Mouse (Mus musculus) MEL (cell line): ENCODE measurements at regions not wholly inside any gene's neighbourhood (a gene's known extent, or its start where the extent isn't known, plus 50 kb on each side); places are given as distances from the start of the nearest gene placed in this dataset.

ENCODE experiments used
- DNase-seq: peaks from one replicate; pipeline ENCODE4 v3.0.0; 2011; ENCODE audit warnings: low read depth, low spot score
- H3K27ac ChIP-seq: 2 replicates; pipeline ENCODE4 v1.5.1; 2012; ENCODE audit warnings: low read depth, mild to moderate bottlenecking, control low read depth, low read length, moderate library complexity; ENCODE audit not compliant: control insufficient read depth
- H3K27me3 ChIP-seq, 2 experiments: fragments of 150-350 bp in 1 of 2; sonication (generic) in 1 of 2; 2 replicates each; pipeline ENCODE4 v1.6.1; 2012; ENCODE audit warnings: low read length in 2 of 2, mild to moderate bottlenecking in 2 of 2, improper control_type of control experiment in 1 of 2, moderate library complexity in 1 of 2; ENCODE audit not compliant: insufficient read depth in 2 of 2, control insufficient read depth in 1 of 2
- H3K36me3 ChIP-seq, 2 experiments: 2 replicates each; pipeline ENCODE4 v1.6.1; 2012 to 2014; ENCODE audit warnings: low read length in 2 of 2, improper control_type of control experiment in 1 of 2, inconsistent platforms in 1 of 2, mild to moderate bottlenecking in 1 of 2; ENCODE audit not compliant: insufficient read depth in 2 of 2, control insufficient read depth in 1 of 2
- H3K4me1 ChIP-seq, 2 experiments: fragments of 150-350 bp in 1 of 2; sonication (generic) in 1 of 2; 2 replicates each; pipeline ENCODE4 v1.6.1; 2012; ENCODE audit warnings: low read length in 2 of 2, improper control_type of control experiment in 1 of 2, mild to moderate bottlenecking in 1 of 2; ENCODE audit not compliant: insufficient read depth in 2 of 2, control insufficient read depth in 1 of 2
- H3K4me3 ChIP-seq, 2 experiments: fragments of 150-350 bp in 1 of 2; sonication (generic) in 1 of 2; 2 replicates each; pipeline ENCODE4 v1.5.1; 2012; ENCODE audit warnings: low read depth in 2 of 2, low read length in 2 of 2, mild to moderate bottlenecking in 2 of 2, moderate library complexity in 2 of 2, control low read depth in 1 of 2, improper control_type of control experiment in 1 of 2; ENCODE audit not compliant: control insufficient read depth in 1 of 2, insufficient read depth in 1 of 2
- H3K79me2 ChIP-seq: 2 replicates; pipeline ENCODE4 v1.6.1; 2012; ENCODE audit warnings: mild to moderate bottlenecking, low read length, moderate library complexity; ENCODE audit not compliant: control insufficient read depth, poor library complexity, insufficient read depth
- H3K9ac ChIP-seq: 2 replicates; pipeline ENCODE4 v1.6.1; 2012; ENCODE audit warnings: low read depth, mild to moderate bottlenecking, control low read depth, low read length, moderate library complexity; ENCODE audit not compliant: control insufficient read depth, poor library complexity, severe bottlenecking
- H3K9me3 ChIP-seq: fragments of 150-350 bp; sonication (generic); replicated peaks from 2 replicates; pipeline ENCODE4 v1.6.1; 2012; ENCODE audit warnings: mild to moderate bottlenecking, low read length, improper control_type of control experiment, moderate library complexity; ENCODE audit not compliant: insufficient read depth
- CHD2 ChIP-seq: IDR thresholded peaks from 2 replicates; pipeline ENCODE4 v1.6.1; 2011; ENCODE audit warnings: low read length, improper control_type of control experiment
- E2F4 ChIP-seq: IDR thresholded peaks from 2 replicates; pipeline ENCODE4 v1.6.1; 2011; ENCODE audit warnings: low read depth, low read length, improper control_type of control experiment, borderline replicate concordance
- ELF1 ChIP-seq: IDR thresholded peaks from 2 replicates; pipeline ENCODE4 v1.6.1; 2014; ENCODE audit warnings: low read depth, mild to moderate bottlenecking, inconsistent platforms, low read length, improper control_type of control experiment, moderate library complexity
- EP300 ChIP-seq, 2 experiments: IDR thresholded peaks; 2 replicates each; pipeline ENCODE4 v1.6.1; 2011; ENCODE audit warnings: improper control_type of control experiment in 2 of 2, low read length in 2 of 2, low read depth in 1 of 2, mild to moderate bottlenecking in 1 of 2
- ETS1 ChIP-seq: IDR thresholded peaks from 2 replicates; pipeline ENCODE4 v1.6.1; 2012; ENCODE audit warnings: low read depth, mild to moderate bottlenecking, inconsistent platforms, low read length, improper control_type of control experiment, moderate library complexity
- GATA1 ChIP-seq: IDR thresholded peaks from 2 replicates; pipeline ENCODE4 v1.6.1; 2011; ENCODE audit warnings: low read depth, low read length, improper control_type of control experiment
- JUND ChIP-seq: IDR thresholded peaks from 2 replicates; pipeline ENCODE4 v1.6.1; 2011; ENCODE audit warnings: low read depth, mild to moderate bottlenecking, improper control_type of control experiment, low read length
- KAT2A ChIP-seq: conservative IDR thresholded peaks from 2 replicates; pipeline ENCODE4 v1.6.1; 2012; ENCODE audit warnings: low read depth, low read length, improper control_type of control experiment, inconsistent platforms
- MAFK ChIP-seq: IDR thresholded peaks from 2 replicates; pipeline ENCODE4 v1.6.1; 2011; ENCODE audit warnings: low read depth, mild to moderate bottlenecking, low read length, improper control_type of control experiment, borderline replicate concordance
- MEF2A ChIP-seq: IDR thresholded peaks from 2 replicates; pipeline ENCODE4 v1.6.1; 2014; ENCODE audit warnings: low read depth, mild to moderate bottlenecking, inconsistent platforms, low read length, improper control_type of control experiment; ENCODE audit not compliant: poor library complexity, insufficient replicate concordance, severe bottlenecking; ENCODE audit errors: extremely low read depth
- MYB ChIP-seq: IDR thresholded peaks from 2 replicates; pipeline ENCODE4 v1.6.1; 2011; ENCODE audit warnings: mild to moderate bottlenecking, low read depth, low read length, improper control_type of control experiment
- MYC ChIP-seq: IDR thresholded peaks from 2 replicates; pipeline ENCODE4 v1.6.1; 2011; ENCODE audit warnings: low read depth, mild to moderate bottlenecking, low read length, improper control_type of control experiment, moderate library complexity
- POLR2A ChIP-seq, 2 experiments: IDR thresholded peaks; 2 replicates each; pipeline ENCODE4 v1.6.1; 2011 to 2012; ENCODE audit warnings: low read length in 2 of 2, mild to moderate bottlenecking in 2 of 2, control low read depth in 1 of 2, improper control_type of control experiment in 1 of 2, low read depth in 1 of 2, moderate library complexity in 1 of 2; ENCODE audit not compliant: control insufficient read depth in 1 of 2, insufficient read depth in 1 of 2, poor library complexity in 1 of 2
- RCOR1 ChIP-seq: IDR thresholded peaks from 2 replicates; pipeline ENCODE4 v1.6.1; 2012; ENCODE audit warnings: low read depth, mild to moderate bottlenecking, inconsistent platforms, low read length, improper control_type of control experiment
- SIN3A ChIP-seq: IDR thresholded peaks from 2 replicates; pipeline ENCODE4 v1.6.1; 2012; ENCODE audit warnings: low read length, improper control_type of control experiment, inconsistent platforms
- TAL1 ChIP-seq: IDR thresholded peaks from 2 replicates; pipeline ENCODE4 v1.6.1; 2012; ENCODE audit warnings: mild to moderate bottlenecking, inconsistent platforms, low read length, moderate library complexity, mixed read lengths
- TCF12 ChIP-seq: IDR thresholded peaks from 2 replicates; pipeline ENCODE4 v1.6.1; 2014; ENCODE audit warnings: low read depth, mild to moderate bottlenecking, inconsistent platforms, low read length, improper control_type of control experiment, moderate library complexity
- UBTF ChIP-seq: IDR thresholded peaks from 2 replicates; pipeline ENCODE4 v1.6.1; 2012; ENCODE audit warnings: low read depth, mild to moderate bottlenecking, inconsistent platforms, low read length, improper control_type of control experiment, moderate library complexity, borderline replicate concordance; ENCODE audit not compliant: insufficient read depth
- ZC3H11A ChIP-seq: IDR thresholded peaks from 2 replicates; pipeline ENCODE4 v1.6.1; 2012; ENCODE audit warnings: low read depth, mild to moderate bottlenecking, inconsistent platforms, low read length, improper control_type of control experiment
- ZKSCAN1 ChIP-seq: IDR thresholded peaks from 2 replicates; pipeline ENCODE4 v1.6.1; 2012; ENCODE audit warnings: low read depth, mild to moderate bottlenecking, inconsistent platforms, low read length, improper control_type of control experiment, moderate library complexity

- H3K36me3 ChIP-seq, result no peaks in the 10 kb centered on the region
- TF ChIP-seq ETS1, result no peak
- TF ChIP-seq TCF12, result no peak
- TF ChIP-seq SIN3A, result no peak
- TF ChIP-seq POLR2A (IDR thresholded peaks at IDR 0.05; ENCODE audit: control insufficient read depth in 1 of 2, insufficient read depth in 1 of 2, low read depth in 1 of 2, low read length in 2 of 2, poor library complexity in 1 of 2), result no peak
- TF ChIP-seq JUND, result no peak
- no peak for TF ChIP-seq ZC3H11A
- no peak for TF ChIP-seq CHD2
- no peak for TF ChIP-seq KAT2A
- no peak for TF ChIP-seq EP300 (IDR thresholded peaks at IDR 0.05; ENCODE audit: low read depth in 1 of 2, low read length in 2 of 2)
- no peak for TF ChIP-seq GATA1
- TF ChIP-seq TAL1, result no peak
- H3K27ac ChIP-seq, result no peak overlapping the region
- no peak overlapping the region for H3K4me3 ChIP-seq
- no peak overlapping the region for H3K9ac ChIP-seq
- DNase-seq, result no peak
- H3K9me3 ChIP-seq, result no peaks in the 10 kb centered on the region
- H3K27me3 ChIP-seq, result no peaks in the 10 kb centered on the region
- no peaks in the 10 kb centered on the region for H3K79me2 ChIP-seq
- no peaks in the 10 kb centered on the region for H3K4me1 ChIP-seq
Measured at GRCm38 (mm10) chr12:110081831-110082615, 196.8 kb upstream of the Dio3 start.

- Histone ChIP-seq H3K27ac (no peak overlapping the region), H3K4me1 (no peaks in the 10 kb centered on the region), H3K36me3 (no peaks in the 10 kb centered on the region), H3K27me3 (no peaks in the 10 kb centered on the region), H3K9me3 (no peaks in the 10 kb centered on the region), H3K79me2 (no peaks in the 10 kb centered on the region), H3K9ac (no peak overlapping the region), H3K4me3 (no peak overlapping the region)
- TF ChIP-seq TAL1 (no peak), KAT2A (no peak), ELF1 (no peak), MYB (no peak), E2F4 (no peak), GATA1 (no peak), TCF12 (no peak), ETS1 (no peak), POLR2A (IDR thresholded peaks at IDR 0.05; ENCODE audit: control insufficient read depth in 1 of 2, insufficient read depth in 1 of 2, low read depth in 1 of 2, low read length in 2 of 2, poor library complexity in 1 of 2) (no peak), MYC (no peak), UBTF (no peak), RCOR1 (no peak), MEF2A (no peak), ZC3H11A (no peak), MAFK (no peak), SIN3A (no peak), ZKSCAN1 (no peak)
- no peak for DNase-seq
Measured at GRCm38 (mm10) chr12:110082921-110083320, 195.9 kb upstream of the Dio3 start.
